Mouse (Mus musculus): ENCODE data around the gene Lrrc1. TPM values are rescaled to one million over a fixed set of nuclear protein-coding genes. Genes with fewer than 3 reads are reported as not detected.

Gene Lrrc1
- polyA plus RNA-seq, 1 experiment from 2014 or later, result 14.9 TPM

DNA sequence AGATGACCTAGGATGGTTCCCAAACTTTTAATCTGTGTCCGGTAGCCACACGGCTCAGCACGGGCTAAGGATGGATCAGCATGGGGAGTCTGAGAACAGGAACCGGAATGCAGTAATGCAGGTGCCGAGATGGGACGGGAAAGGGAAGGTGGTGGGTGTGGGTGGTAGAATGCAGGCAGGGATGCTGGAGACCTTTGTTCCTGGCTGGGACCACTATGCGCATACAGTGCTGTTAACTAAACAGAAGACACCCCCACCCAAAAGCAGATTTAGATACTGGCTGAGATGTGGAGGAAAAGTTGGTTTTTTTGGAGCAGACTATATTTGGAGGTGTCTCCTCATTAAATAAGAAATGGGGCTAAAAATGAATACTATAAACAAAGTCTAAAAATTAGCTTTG is 128.7 kb downstream of the Lrrc1 start:
- H3K4me2 ChIP-seq (replicated peaks; ENCODE audit: low read depth), result no peak overlapping the region
- H3K4me3 ChIP-seq (ENCODE audit: low read depth, low read length), result no peak overlapping the region
- no peaks in the 10 kb centered on the region for H3K36me3 ChIP-seq (ENCODE audit: control insufficient read depth, insufficient read depth, low read length)
- no peaks in the 10 kb centered on the region for H3K4me1 ChIP-seq (replicated peaks; ENCODE audit: control insufficient read depth, insufficient read depth)
- H3K9me3 ChIP-seq (ENCODE audit: control insufficient read depth, low read length), result no peaks in the 10 kb centered on the region
- DNase-seq (ENCODE audit: low spot score), result no peak
- no peak for ATAC-seq (ENCODE audit: low FRiP score, low TSS enrichment)
- no peaks in the 10 kb centered on the region for H3K27me3 ChIP-seq (ENCODE audit: control insufficient read depth, insufficient read depth, low read length)
- WGBS, result 95% methylated on average over 7 of the region's 7 CpGs
- no peak overlapping the region for H3K9ac ChIP-seq (ENCODE audit: low read length)
- no peak overlapping the region for H3K27ac ChIP-seq (replicated peaks)
- no peak for TF ChIP-seq CTCF (IDR thresholded peaks at IDR 0.05; ENCODE audit: low read depth)
- no peak for TF ChIP-seq EP300 (optimal IDR thresholded peaks at IDR 0.05)

DNA sequence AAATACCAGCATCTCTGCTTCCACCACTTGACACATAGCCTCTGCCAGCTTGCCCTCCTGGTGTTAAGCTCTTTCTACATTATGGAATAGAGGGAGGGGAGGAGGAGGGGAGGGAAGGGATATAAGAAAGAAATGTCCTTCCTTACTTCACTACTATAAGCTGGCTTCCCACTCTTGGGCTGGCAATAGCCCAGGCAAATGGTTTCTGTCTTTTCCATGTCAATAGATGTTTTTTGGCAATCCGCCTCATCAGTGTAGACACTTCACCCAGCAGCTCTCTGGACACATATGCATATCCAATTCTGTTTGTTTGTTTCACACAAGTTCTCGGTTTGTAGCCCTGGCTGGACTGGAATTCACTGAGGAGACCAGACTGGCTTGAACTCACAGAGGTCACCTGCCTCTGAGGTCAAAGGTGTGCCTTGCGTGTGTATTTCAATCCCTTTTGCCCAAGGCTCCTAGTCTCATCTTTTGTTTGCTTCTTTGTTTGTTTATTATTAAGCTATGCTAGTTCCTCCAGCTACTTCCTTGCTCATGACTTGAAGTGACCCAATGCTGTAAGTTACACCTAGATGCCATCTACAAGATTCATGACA is 132.7 kb downstream of the Lrrc1 start:
- H3K27me3 ChIP-seq (ENCODE audit: control insufficient read depth, insufficient read depth, low read length), result no peaks in the 10 kb centered on the region
- 65% methylated on average over 3 of the region's 3 CpGs for WGBS
- H3K4me1 ChIP-seq (replicated peaks; ENCODE audit: control insufficient read depth, insufficient read depth), result no peaks in the 10 kb centered on the region
- ATAC-seq (ENCODE audit: low FRiP score, low TSS enrichment) (no peak), DNase-seq (ENCODE audit: low spot score) (no peak)
- TF ChIP-seq CTCF (IDR thresholded peaks at IDR 0.05; ENCODE audit: low read depth) (no peak), EP300 (optimal IDR thresholded peaks at IDR 0.05) (no peak)
- no peaks in the 10 kb centered on the region for H3K9me3 ChIP-seq (ENCODE audit: control insufficient read depth, low read length)
- no peaks in the 10 kb centered on the region for H3K36me3 ChIP-seq (ENCODE audit: control insufficient read depth, insufficient read depth, low read length)
- no peak overlapping the region for H3K4me3 ChIP-seq (ENCODE audit: low read depth, low read length)
- H3K4me2 ChIP-seq (replicated peaks; ENCODE audit: low read depth), result no peak overlapping the region
- no peak overlapping the region for H3K9ac ChIP-seq (ENCODE audit: low read length)
- no peak overlapping the region for H3K27ac ChIP-seq (replicated peaks)

DNA sequence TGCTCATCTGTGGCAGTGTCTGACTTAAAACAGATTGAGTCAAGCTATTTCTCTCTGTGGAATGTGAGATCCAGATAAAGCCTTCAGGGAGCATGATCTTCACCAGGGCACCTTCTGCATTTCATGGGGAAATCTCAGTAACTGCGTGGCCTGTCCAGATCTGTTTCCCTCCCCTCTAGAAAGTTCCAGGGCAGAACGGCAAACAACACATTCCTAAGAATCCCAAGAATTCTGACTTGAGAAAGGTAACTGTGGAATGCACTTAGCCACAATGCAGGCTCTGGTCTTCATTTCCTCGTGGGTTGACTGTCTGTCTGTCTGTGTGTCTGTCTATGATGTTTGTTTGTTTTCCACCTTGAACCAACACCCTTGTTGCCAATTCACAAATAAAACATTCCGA is 133.7 kb downstream of the Lrrc1 start:
- no peak for TF ChIP-seq CTCF (IDR thresholded peaks at IDR 0.05; ENCODE audit: low read depth)
- no peak for TF ChIP-seq EP300 (optimal IDR thresholded peaks at IDR 0.05)
- H3K4me3 ChIP-seq (ENCODE audit: low read depth, low read length), result no peak overlapping the region
- no peaks in the 10 kb centered on the region for H3K36me3 ChIP-seq (ENCODE audit: control insufficient read depth, insufficient read depth, low read length)
- no peaks in the 10 kb centered on the region for H3K4me1 ChIP-seq (replicated peaks; ENCODE audit: control insufficient read depth, insufficient read depth)
- ATAC-seq (ENCODE audit: low FRiP score, low TSS enrichment) (no peak), DNase-seq (ENCODE audit: low spot score) (no peak)
- no peaks in the 10 kb centered on the region for H3K9me3 ChIP-seq (ENCODE audit: control insufficient read depth, low read length)
- WGBS, result 43% methylated on average over 4 of the region's 4 CpGs
- no peak overlapping the region for H3K9ac ChIP-seq (ENCODE audit: low read length)
- H3K27me3 ChIP-seq (ENCODE audit: control insufficient read depth, insufficient read depth, low read length), result no peaks in the 10 kb centered on the region
- no peak overlapping the region for H3K27ac ChIP-seq (replicated peaks)
- no peak overlapping the region for H3K4me2 ChIP-seq (replicated peaks; ENCODE audit: low read depth)

DNA sequence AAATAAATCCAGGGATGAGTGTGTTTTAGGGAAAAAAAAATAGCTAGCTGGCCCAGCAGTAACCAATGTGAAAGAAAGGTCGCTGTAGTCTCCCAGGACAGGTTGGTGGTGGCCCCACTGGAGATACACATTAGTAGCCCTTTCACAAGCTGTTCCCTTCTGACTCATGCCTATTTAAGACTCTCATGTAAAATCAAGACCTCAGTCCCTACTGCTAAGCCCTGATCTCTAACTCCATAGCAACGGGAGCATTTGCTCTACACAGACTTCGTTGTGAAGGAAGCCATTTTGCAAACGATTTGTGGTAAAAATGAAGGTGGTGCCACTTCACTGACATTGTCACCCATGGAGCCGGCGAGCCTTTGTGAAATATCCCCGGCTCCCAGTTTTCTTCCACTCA is 134.1 kb downstream of the Lrrc1 start:
- no peaks in the 10 kb centered on the region for H3K9me3 ChIP-seq (ENCODE audit: control insufficient read depth, low read length)
- no peak overlapping the region for H3K9ac ChIP-seq (ENCODE audit: low read length)
- H3K4me3 ChIP-seq (ENCODE audit: low read depth, low read length), result no peak overlapping the region
- no peak for ATAC-seq (ENCODE audit: low FRiP score, low TSS enrichment)
- no peak overlapping the region for H3K4me2 ChIP-seq (replicated peaks; ENCODE audit: low read depth)
- no peak for DNase-seq (ENCODE audit: low spot score)
- no peaks in the 10 kb centered on the region for H3K4me1 ChIP-seq (replicated peaks; ENCODE audit: control insufficient read depth, insufficient read depth)
- no peak overlapping the region for H3K27ac ChIP-seq (replicated peaks)
- TF ChIP-seq EP300 (optimal IDR thresholded peaks at IDR 0.05) (no peak), CTCF (IDR thresholded peaks at IDR 0.05; ENCODE audit: low read depth) (no peak)
- H3K36me3 ChIP-seq (ENCODE audit: control insufficient read depth, insufficient read depth, low read length), result no peaks in the 10 kb centered on the region
- 74% methylated on average over 7 of the region's 7 CpGs for WGBS
- H3K27me3 ChIP-seq (ENCODE audit: control insufficient read depth, insufficient read depth, low read length), result no peaks in the 10 kb centered on the region

DNA sequence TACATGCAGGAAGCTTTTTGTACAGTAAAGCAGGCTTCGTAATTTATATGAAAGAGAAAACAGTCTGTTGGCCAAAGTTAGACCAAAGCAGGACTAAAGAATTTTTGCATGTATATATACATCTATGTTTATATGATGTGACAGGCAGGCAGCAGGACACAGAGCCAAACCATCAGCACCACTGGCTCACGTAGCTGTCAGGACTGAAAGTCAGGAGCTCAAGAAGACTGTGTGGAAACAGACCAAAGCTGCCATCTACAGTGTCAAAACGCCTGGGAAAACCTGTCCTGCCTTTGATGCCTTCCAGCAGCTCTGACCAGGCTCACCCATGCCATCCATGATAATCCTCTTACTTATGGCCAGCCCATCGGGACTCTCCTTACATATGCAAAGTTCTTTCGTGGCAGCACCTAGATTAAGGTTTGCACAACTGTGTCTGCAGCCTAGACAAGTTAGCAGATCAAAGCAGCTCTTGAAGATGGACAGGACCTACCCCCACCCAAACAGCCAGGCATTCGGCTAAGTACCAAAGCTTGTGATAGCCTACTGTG is 136.5 kb downstream of the Lrrc1 start:
- no peak for DNase-seq (ENCODE audit: low spot score)
- Histone ChIP-seq H3K27ac (replicated peaks) (no peak overlapping the region), H3K4me2 (replicated peaks; ENCODE audit: low read depth) (no peak overlapping the region), H3K9me3 (ENCODE audit: control insufficient read depth, low read length) (no peaks in the 10 kb centered on the region), H3K27me3 (ENCODE audit: control insufficient read depth, insufficient read depth, low read length) (no peaks in the 10 kb centered on the region), H3K4me1 (replicated peaks; ENCODE audit: control insufficient read depth, insufficient read depth) (no peaks in the 10 kb centered on the region), H3K4me3 (ENCODE audit: low read depth, low read length) (no peak overlapping the region), H3K9ac (ENCODE audit: low read length) (no peak overlapping the region), H3K36me3 (ENCODE audit: control insufficient read depth, insufficient read depth, low read length) (no peaks in the 10 kb centered on the region)
- no peak for TF ChIP-seq EP300 (optimal IDR thresholded peaks at IDR 0.05)
- TF ChIP-seq CTCF (IDR thresholded peaks at IDR 0.05; ENCODE audit: low read depth), result no peak
- ATAC-seq (ENCODE audit: low FRiP score, low TSS enrichment), result no peak
- 40% methylated on average over 6 of the region's 6 CpGs for WGBS

DNA sequence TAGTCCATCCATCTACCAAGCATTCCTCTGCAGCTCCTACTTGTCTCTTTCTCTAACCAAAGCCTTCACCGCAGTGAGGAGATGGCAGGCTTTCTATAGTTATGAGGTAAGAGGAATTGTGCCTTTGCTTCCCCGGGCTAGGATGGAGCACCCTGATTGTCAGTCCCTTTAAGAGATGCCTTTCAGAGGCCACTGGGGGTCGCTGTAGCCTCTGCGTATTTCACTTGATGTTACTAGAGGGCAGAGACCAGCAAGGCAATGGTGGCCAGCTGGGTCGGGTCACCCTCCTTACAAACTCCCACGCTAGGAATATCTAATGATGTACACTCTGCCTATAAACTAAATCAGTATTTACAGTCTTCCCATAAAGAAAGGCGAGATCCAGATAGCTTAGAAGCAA is 137.8 kb downstream of the Lrrc1 start:
- Histone ChIP-seq H3K36me3 (ENCODE audit: control insufficient read depth, insufficient read depth, low read length) (no peaks in the 10 kb centered on the region), H3K4me2 (replicated peaks; ENCODE audit: low read depth) (no peak overlapping the region), H3K27me3 (ENCODE audit: control insufficient read depth, insufficient read depth, low read length) (no peaks in the 10 kb centered on the region), H3K9ac (ENCODE audit: low read length) (no peak overlapping the region), H3K27ac (replicated peaks) (no peak overlapping the region), H3K4me1 (replicated peaks; ENCODE audit: control insufficient read depth, insufficient read depth) (no peaks in the 10 kb centered on the region), H3K4me3 (ENCODE audit: low read depth, low read length) (no peak overlapping the region), H3K9me3 (ENCODE audit: control insufficient read depth, low read length) (no peaks in the 10 kb centered on the region)
- TF ChIP-seq EP300 (optimal IDR thresholded peaks at IDR 0.05) (no peak), CTCF (IDR thresholded peaks at IDR 0.05; ENCODE audit: low read depth) (peak; percentile 72)
- WGBS, result 51% methylated on average over 7 of the region's 7 CpGs
- ATAC-seq (ENCODE audit: low FRiP score, low TSS enrichment) (peak; percentile 77; the same call in 1 of the 2 replicates), DNase-seq (ENCODE audit: low spot score) (peak; percentile 79)

Measured in stomach, postnatal 0 days (tissue).